Mouse (Mus musculus) adrenal gland, adult 8-10 months (tissue): Measurements from ENCODE around the gene Clec4a1. TPM values are rescaled to one million over a fixed set of nuclear protein-coding genes. Genes with fewer than 3 reads are reported as not detected.

ENCODE experiments used
- DNase-seq: peaks from one replicate; pipeline ENCODE4 v3.0.0; 2022
- total RNA-seq, 4 experiments: library from RNA; stranded (reverse); gene quantifications; 2 replicates each; pipeline ENCODE4 v1.2.4; 2022

Gene Clec4a1
- total RNA-seq = 1 to 10 TPM; 1.7 to 3.9 (median 3.3) TPM

GRCm38 (mm10) chr6:122921451-122921850 lies at the start of gene Clec4a1:
Clec4a1 (plus strand) TSS chr6:122921848.
- DNase-seq = no peak

- DNase-seq = no peak
These were observed 48.8 kb upstream of the Clec4a1 start for GRCm38 (mm10) chr6:122872800-122873199.

DNA sequence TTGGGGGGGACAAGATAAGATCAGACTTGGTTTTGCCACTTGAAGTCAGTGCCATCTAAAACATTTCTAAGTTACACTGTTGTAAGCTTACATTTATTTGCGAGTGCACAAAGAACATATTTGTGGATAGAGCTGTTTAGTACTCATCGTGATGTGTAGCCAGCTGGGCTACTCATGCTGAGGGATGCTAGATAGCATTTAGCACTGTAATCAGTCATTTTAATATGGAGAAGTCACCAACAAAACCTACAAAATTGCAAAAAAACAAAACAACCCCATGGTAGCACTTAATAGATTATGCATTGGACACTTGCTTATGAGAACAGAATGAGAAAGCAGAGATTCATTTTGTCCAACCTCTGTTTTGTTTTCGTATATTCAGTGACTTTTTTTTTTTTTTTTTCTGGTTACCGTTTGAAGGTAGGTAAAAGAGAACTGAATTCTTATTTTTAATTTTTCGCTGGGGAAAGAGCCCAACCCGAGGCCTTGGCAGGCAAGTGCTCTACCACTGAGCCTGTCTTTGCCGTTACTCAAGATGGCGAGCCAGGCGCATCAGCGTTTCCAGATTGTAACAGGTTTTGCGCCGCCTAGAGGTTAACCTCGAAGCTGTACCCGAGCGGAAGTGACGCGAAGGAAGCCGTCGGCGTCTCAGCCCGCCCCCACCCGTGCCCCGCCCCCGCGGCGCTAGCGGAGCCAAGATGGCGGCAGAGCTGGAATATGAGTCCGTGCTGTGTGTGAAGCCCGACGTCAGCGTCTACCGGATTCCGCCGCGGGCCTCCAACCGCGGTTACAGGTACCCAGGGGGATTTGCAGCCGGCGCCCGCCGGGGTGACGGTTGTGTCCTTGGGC lies 47.6 kb upstream of the Clec4a1 start, which contains the start of gene Necap1:
Gene Necap1, plus strand, starts transcription at position 604 of the 849 bp plus-strand sequence.
- peak; percentile 94 for DNase-seq

- no peak for DNase-seq
These were observed 46.8 kb upstream of the Clec4a1 start for GRCm38 (mm10) chr6:122874720-122875389.

- DNase-seq = no peak
These were observed 42.4 kb upstream of the Clec4a1 start for GRCm38 (mm10) chr6:122879141-122879735.

GRCm38 (mm10) chr6:122879781-122880505 lies 41.7 kb upstream of the Clec4a1 start:
- DNase-seq = no peak

DNA sequence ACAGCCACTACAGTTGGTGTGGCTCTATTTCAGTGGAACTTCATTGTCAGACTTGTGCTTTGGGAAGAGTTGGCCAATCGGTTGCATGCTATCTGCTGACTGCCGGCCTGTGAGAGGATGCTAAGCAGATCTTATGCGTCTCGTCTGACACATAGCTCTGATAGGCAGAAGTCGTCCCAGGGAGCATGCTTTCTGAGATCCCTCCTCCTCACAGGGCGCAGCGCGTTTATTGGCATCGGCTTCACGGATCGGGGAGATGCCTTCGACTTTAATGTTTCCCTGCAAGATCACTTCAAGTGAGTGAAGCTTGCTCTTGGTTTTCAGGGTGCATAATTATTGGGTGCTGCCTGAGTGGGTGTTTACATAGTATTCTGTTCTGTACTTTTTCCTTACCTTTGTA lies 40.4 kb upstream of the Clec4a1 start:
- DNase-seq = no peak

- no peak for DNase-seq
These were observed 38.0 kb upstream of the Clec4a1 start for GRCm38 (mm10) chr6:122883603-122884002.

DNA sequence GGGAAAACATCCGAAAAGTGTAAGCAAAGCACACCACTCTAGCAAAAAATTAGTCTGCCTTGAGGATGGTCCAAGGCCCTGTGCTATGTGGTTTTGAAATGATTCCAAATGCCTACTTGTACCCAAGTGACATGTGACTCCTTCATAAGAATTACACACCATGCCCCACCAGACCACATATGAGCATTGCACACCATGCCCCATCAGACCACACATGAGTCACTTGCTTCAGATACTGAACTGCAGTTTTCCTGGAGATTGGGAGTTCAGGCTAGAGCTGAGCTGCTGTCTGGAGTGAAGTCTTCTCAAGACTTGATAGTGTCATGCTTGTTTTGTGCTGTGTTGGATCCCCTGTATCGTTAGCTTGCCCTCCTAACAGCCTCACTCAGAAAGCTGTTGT lies 32.0 kb upstream of the Clec4a1 start:
- no peak for DNase-seq

DNA sequence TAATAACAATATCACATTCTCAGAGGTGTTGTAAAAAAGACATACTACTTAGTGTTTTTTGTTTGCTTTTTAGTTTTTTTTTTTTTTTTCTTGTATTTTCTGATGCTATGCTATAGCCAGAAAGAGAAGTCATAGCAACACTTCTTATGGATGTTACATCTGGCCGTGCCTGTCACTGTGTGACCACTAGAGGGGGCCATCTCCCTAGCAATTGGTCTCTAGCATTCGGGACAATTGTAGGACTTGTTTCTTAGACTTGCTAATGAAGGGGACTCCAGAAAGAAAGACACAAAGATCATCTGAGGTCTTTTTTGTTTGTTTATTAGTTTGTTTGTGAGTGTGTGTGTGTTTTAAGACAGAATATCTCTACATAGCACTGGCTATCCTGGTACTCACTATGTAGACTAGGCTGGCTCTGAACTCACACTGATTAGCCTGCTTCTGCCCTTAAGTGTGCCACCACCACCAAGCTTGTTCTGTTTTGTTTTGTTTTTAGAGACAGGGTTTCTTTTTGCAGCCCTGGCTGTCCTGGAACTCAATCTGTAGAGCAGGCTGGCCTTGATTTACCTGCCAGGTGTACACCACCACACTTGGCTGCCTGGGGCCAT lies 29.1 kb upstream of the Clec4a1 start:
- no peak for DNase-seq

DNA sequence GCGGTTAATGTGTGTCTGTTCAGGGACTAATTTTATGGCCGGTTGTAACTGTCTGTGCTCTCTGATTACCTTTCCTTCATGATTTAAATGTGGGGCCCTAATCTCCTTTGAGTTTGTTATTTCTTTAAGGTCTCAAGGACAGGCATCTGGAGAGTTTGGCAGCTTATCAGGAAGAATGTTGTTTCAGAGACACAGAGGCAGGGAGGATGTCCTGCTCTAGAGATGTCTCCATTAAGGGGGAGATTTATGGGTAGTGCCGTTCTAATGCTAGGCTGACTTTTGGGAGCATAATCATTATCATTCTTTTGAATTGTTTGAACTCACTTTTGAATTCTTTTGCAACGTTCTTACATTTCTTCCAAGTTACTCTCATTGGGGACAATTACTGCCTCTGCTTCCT lies 1.7 kb upstream of the Clec4a1 start:
- no peak for DNase-seq

- DNase-seq = no peak
These were observed 13.2 kb downstream of the Clec4a1 start for GRCm38 (mm10) chr6:122934845-122935244.

DNA sequence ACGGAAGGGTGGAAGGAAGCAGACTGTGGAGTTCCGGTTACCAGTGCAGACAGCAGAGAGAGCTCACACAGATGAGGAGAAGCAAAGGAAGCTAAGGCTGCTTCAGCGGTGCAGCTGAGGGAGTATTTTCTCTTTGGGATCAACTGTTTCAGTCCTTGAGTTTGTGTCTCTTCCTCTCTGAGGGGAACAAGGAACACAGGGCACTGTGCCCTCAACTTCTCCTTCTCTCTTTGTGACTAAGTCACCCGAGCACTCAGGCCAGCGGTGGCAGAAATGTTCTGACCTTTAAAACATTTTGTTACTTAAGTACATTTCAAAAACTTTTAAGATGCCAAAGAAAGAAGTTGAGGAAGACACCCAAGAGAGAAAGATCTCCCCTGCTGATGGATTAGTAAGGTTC lies 18.0 kb downstream of the Clec4a1 start:
- DNase-seq = no peak

DNA sequence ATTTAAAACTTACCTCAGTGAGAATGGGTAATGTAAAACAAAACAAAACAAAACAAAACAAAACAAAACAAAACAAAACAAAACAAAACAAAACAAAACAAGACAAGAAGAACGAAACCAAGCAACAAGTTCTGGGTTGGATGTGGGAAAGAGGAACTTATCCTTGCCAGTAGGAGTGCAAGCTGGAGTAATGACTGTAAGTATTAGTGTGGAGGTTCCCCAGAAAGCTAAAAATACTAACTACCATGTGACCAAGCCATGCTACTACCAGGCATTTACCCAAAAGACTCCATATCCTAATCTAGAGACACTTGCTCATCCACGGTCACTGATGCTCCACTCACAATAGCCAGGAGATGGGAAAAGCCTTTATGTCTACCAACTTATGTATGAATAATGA lies 25.1 kb downstream of the Clec4a1 start:
- DNase-seq = no peak

GRCm38 (mm10) chr6:122952401-122952800 lies 30.8 kb downstream of the Clec4a1 start, which contains the start of gene Clec4a3:
Clec4a3 (plus strand) TSS chr6:122952515.
- no peak for DNase-seq

- DNase-seq = no peak
These were observed 42.9 kb downstream of the Clec4a1 start for GRCm38 (mm10) chr6:122964562-122964961.

DNA sequence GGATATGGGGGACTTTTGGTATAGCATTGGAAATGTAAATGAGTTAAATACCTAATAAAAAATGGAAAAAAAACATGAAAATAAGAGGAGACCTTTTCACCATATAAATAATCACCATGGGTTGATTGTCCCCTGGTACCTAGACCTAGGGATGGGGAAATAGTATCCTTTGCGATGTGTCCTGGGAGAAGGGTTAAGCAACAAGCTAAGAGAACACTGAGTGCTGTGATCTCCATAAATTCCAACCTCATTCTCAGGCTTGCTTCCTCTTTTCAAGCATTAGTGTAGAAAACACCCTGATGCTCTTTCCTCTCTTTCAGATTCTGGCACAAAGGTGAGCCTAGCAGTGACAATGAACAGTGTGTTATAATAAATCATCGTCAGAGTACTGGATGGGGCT lies 47.4 kb downstream of the Clec4a1 start:
- no peak for DNase-seq

Other genes with a start within 250 kb of the Clec4a1 start
- not detected for gene Nanog, start 214.4 kb upstream of the Clec4a1 start, total RNA-seq
- gene Slc2a3, start 120.2 kb upstream of the Clec4a1 start, total RNA-seq = 10 to 100 TPM; 10.3 to 17.0 (median 11.7) TPM
- 10 to 100 TPM; 18.6 to 24.8 (median 21.6) TPM for gene Foxj2, start 101.9 kb upstream of the Clec4a1 start, total RNA-seq
- gene C3ar1, start 65.7 kb upstream of the Clec4a1 start, total RNA-seq = 10 to 100 TPM in 2 of 4 experiments, 1 to 10 TPM in 2; 3.6 to 14.5 (median 8.7) TPM
- gene Necap1, start 47.4 kb upstream of the Clec4a1 start, total RNA-seq = 10 to 100 TPM; 56.7 to 65.7 (median 58.1) TPM
- 1 to 10 TPM; 5.1 to 9.0 (median 6.4) TPM for gene Clec4a3, start 30.7 kb downstream of the Clec4a1 start, total RNA-seq
- under 1 TPM in 2 of 4 experiments, not detected in 2; 0.40 to 0.46 TPM for gene Clec4a4, start 68.5 kb downstream of the Clec4a1 start, total RNA-seq
- 1 to 10 TPM in 2 of 4 experiments, under 1 TPM in 2; 0.46 to 2.3 (median 1.2) TPM for gene Clec4b1, start 128.1 kb downstream of the Clec4a1 start, total RNA-seq
- 1 to 10 TPM; 3.5 to 7.4 (median 5.0) TPM for gene Clec4a2, start 184.6 kb downstream of the Clec4a1 start, total RNA-seq